Mouse (Mus musculus) c-Kit-positive CD71-positive TER-119-negative erythroid progenitor cells, embryonic 14.5 days (primary cell): ENCODE measurements around the gene Tmprss11c.
A peak's percentile ranks its signal among the peaks of the same experiment; 100 is the strongest.
"Not testable (repeated sequence)": the region's sequence is repeated elsewhere in the genome, so short reads cannot be mapped to it uniquely, and the experiment has no call there.

Experiments
- DNase-seq: peaks from one replicate; pipeline ENCODE4 v3.0.0-alpha.2; 2013; ENCODE audit warnings: low read depth

The Tmprss11c gene

DNA sequence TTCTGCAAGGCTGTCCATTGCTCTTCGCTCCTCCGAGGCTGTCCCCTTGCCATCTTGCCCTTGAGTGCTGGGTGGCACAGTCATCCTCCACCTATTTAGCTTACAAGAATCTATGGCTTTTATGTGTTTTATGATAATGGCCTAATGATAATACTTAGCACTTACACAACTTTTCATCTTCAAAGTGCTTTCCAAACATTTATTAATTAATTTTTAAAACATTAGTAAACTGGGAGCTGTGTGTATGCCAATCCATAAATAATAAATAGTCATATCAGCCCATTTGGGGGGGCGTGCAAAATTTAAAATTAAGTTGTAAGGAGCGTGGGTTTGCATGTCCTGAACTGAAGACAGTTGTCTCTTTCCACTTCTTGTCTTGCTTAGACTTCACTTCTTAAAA is at the start of gene Tmprss11c:
TSS of gene Tmprss11c (minus strand) at position 101 of the 400 bp plus-strand sequence.
- no peak for DNase-seq

- DNase-seq, result not testable (repeated sequence)
These were observed 29.2 kb upstream of the Tmprss11c start for GRCm38 (mm10) chr5:86318018-86318956.

DNA sequence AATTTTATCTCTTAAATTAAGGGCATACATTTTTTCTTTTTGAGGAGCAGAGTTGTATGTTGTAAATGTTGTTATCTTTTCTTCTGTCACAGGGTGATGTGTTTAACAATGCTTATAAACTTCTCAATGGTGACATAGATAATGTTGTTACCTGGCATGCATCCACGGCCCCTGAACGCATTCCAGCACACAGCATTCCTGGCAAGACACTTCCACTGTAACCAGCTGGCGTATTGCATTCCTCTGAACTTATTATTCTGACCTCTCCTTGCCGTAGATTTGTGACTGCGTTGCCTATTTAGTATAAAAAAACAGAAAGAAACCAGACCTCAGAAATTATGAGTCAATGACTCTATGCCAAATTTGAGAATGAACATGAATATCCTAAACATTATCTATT is 17.0 kb upstream of the Tmprss11c start:
- no peak for DNase-seq

GRCm38 (mm10) chr5:86303877-86304276 is 14.8 kb upstream of the Tmprss11c start:
- DNase-seq, result no peak

- no peak for DNase-seq
These were observed 42.5 kb downstream of the Tmprss11c start for GRCm38 (mm10) chr5:86246559-86246958.

- no peak for DNase-seq
These were observed 44.2 kb downstream of the Tmprss11c start for GRCm38 (mm10) chr5:86244880-86245279.

GRCm38 (mm10) chr5:86244275-86244674 is 44.8 kb downstream of the Tmprss11c start:
- DNase-seq, result no peak

DNA sequence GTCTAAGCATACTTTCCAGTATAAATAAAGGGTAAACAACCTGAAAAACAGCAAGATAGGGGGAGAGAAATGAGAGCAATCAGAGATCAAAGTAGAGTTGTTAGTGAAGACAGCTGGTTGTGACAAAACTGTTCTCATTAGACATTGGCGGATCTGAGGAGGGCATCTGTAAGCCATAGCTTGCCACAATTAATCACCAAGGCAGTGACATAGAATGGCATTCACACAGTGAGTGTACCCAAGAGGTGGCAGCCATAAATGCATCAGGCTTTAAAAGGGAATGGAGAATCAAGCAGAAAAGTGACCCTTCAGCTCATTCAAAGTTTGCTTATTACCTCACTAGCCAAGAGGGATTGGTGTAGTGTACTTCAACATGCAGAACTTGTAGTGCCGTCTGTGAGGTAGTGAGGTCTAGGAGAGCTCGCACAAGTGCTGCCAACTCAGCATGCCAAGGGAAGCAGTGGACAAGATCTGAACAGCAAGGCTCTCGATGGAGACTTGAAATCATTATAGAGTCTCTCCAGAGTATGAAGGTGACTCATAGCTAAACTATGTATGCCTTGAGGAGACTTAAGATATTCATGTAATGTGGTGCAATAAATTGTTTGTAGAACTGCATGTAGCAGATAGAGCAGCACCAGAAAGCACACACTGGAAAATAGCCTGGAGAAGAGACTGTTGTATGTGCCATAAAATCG is 61.8 kb downstream of the Tmprss11c start:
- no peak for DNase-seq

DNA sequence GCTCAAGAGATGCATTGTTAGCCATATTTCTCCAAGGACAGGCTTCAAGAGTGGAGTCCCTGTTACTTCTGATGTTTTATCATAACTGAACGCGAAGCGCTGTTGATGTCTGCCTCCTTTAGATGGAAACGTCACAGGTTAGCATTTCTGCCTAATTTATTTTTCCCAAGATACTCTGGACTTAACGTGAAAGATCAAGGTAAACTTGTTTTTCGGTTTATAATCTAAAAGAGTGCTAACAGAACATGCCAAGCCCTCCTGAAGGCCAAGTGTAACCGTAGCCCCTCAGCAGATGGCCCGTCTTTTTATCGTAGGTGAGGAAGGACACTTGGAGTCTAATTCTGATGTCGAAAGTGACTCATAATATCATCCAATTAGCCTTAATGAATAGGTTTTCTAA is 91.3 kb downstream of the Tmprss11c start, which contains the start of gene Gnrhr:
TSS of gene Gnrhr (minus strand) at position 101 of the 400 bp plus-strand sequence.
- no peak for DNase-seq

GRCm38 (mm10) chr5:86191356-86191755 is 97.8 kb downstream of the Tmprss11c start:
- peak; percentile 24 for DNase-seq

DNA sequence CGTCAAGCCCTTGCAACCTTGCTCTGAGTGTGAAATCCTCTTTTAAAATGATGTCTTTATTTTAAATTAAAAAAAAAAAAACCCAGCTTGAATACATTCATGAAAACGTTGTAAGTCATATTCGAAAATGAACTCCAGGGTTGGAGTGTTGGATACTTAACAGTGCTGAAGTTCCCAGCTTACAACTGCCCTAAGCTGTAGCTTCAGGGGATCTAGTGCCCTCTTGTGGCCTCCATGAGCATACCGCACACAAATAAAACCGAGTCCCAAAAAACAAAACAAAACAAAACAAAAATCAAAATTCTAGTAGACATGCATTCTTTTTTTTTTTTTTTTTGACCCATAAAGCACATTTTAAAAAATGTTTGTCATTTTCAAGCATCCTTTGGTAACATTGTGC is 98.3 kb downstream of the Tmprss11c start:
- DNase-seq, result peak; percentile 29

- DNase-seq, result no peak
These were observed 98.8 kb downstream of the Tmprss11c start for GRCm38 (mm10) chr5:86190290-86190689.

DNA sequence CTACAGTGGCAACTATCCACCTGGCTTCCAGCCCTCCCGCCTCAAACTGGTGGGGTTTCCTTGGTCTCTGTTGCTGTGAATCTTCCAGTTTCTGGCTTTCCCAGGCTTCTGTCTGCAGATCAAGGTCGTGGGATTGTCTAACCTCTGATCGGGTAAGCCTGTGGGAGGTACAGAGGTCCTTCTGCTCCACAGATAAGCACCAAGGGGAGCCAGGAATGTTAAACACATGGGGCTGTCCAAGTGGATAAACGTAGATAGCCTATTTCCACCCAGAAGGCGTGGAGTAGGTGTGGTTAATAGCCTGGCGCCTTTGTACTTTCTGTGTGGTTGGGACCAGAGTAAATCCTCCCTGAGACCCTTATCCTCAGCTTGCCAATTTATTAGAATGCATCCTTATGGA is 101.7 kb downstream of the Tmprss11c start:
- DNase-seq, result no peak
